Mouse (Mus musculus): ENCODE measurements around the gene Mecom.

- TF ChIP-seq CTCF (IDR thresholded peaks at IDR 0.05; ENCODE audit: control insufficient read depth, insufficient read depth, insufficient replicate concordance, low read depth, low read length) (no peak), POLR2A (IDR thresholded peaks at IDR 0.05; ENCODE audit: control insufficient read depth, low read depth, low read length) (no peak)
Observed at GRCm38 (mm10) chr3:30592418-30592853, 44.6 kb upstream of the Mecom start.
